Mouse (Mus musculus) kidney, postnatal 36 days (tissue): ENCODE results near the gene 1700023F06Rik.
A peak's percentile ranks its signal among the peaks of the same experiment; 100 is the strongest.

Experiments
- DNase-seq, 2 experiments: peaks; one replicate each; pipeline ENCODE4 v3.0.0; 2021 to 2022; ENCODE audit warnings: mixed read lengths in 2 of 2

1700023F06Rik gene

DNA sequence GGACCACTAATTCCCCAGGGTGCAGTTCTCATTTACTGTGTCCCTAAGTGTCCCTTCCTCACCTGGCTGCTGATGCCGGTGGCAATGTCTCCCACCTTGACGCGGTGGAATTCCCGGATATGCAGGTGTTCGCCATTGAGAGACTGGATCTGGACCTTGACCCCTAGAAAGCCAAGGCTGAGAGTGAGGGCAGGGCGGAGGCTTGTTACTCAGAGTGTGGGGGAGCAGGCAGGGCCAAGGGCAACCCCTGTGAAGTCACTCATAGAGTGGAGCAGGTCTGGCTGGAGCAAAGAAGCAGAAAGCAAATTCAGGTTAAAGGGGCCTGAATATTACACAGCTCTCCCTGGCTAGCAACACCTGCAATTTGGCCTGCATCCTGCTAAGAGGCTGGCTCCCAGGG, 13.1 kb upstream of the 1700023F06Rik start:
- DNase-seq, result peak; percentile 54 to 62

DNA sequence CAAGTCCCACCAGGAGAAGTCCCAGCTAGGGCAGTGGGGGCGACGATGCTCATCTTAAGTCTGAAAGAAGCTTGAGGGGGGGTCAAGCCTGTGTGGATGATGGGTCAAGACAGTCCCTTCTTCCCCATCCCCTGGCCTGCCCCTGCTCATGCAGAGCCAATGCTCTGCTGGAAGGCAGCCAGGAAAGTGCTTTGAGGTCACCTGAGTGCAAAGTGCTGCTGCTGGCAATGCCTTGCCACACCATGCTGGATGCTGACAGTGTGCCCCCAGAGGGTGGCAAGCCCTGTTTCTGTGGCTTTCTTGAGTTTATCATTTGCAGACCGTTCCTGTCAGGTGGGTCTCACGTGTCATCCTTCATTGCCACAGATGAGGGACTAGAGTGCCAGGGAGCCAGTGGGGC, 11.6 kb upstream of the 1700023F06Rik start:
- DNase-seq, result peak; percentile 59 to 79

DNA sequence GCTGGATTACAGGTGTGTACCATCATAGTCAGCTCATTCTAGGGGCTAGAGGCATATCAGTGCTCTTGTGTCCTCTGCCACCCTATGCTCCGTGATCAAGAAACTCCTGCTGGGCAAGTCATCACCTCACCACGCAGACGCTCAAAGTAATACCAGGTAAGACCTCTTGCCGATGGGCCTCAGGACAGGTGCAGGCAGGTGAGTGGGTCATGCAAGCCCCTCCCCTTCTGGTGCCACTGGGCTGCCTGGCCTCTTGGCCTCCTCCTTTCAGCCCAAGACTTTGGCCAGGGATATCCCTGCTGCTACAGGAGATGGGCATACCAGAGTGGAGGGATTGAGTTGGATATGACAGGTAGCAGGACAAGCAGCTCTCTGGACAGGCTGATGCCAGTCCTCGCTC, 10.9 kb upstream of the 1700023F06Rik start:
- DNase-seq, result no peak

DNA sequence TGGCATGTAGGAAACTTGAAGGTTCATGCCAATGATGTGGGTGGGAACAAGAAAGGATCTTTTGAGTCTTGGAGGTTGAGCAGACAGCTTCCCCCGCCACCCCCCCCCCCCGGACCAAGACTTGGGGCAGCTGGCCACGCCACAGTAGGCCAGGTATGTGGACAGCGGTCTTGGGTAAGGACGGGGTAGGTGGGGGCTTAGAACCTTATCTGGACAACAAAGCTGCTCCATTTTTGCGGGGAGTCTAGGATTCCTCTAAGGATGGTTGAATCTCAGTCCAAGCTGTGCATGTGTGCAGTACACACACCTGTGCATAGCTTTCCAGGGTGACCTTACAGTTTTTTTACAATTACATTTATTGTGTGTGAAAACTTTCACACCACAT, 10.2 kb upstream of the 1700023F06Rik start:
- DNase-seq, result no peak

DNA sequence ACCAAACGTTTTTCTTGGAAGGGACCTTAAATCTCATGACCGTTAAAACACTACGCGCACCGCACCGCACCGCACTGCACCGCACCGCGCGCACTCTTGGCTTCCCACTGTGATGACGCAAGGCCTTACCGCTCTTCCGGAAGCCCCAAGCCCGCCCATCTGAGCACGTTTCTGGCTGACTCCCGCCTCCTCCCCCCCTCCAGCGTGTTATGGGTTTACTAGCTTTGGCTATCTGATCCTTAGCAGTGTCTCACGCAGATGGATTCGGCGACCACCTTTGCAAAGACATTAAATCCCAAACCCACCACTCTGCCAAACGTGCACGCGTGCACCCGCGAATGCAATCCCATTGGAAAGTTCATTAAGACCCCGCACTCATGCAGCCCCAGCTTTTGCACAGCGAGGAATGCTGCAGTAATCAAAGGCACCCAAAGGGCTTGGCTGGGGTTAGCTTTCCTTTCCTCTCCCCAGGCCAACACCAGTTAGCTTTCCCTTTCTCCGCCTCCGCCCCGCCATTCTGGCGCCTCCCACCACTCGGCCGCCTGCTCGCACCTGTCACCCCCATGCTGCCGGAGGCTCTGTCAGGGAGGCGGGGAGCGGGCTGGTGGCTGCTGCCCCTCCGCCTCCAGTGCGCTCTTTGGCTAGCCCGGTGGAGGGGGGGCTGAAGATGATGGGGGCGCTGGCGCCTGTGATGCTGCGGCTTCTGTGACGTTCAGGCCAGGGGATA, 9.6 kb upstream of the 1700023F06Rik start, which contains the start of gene Spata32:
TSS of gene Spata32 (minus strand) at position 643 of the 727 bp plus-strand sequence.
- peak; percentile 44 to 72 for DNase-seq

DNA sequence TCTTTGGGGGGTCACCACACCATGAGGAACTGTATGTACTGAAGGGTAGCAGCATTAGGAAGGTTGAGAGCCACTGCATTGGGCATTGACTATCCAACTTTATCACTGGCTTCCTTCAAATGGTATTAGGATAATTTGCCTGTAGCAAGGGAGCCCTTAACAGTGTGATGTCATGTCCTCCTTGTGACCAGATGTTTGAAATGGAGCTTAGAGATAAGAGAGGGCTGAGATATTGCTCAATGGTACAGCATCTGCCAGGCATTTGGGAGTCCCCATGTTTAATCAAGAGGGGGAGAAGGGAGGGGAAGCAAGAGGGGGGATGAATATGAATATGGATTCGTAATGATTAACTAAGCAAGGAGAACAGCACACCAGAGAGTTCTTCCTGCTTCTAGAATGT, 7.0 kb upstream of the 1700023F06Rik start:
- no peak for DNase-seq

DNA sequence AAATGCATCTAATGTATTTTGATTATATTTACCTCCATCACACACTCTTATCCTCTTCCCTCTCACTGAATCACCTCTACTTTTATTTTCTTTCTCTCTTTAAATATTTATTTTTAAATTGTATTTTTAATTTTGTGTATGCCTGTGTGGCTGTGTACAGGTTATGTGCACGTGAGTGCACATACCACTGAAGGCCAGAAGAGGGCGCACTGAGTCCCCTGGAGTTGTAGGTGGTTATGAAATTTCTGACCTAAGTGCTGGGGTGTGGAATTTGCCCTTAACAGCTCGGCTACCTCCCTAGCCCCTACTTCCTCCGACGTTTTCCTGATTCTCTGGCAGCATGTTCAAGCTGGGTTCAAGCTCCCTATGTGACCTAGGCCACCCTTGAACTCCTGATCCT, 5.4 kb upstream of the 1700023F06Rik start:
- DNase-seq, result no peak

DNA sequence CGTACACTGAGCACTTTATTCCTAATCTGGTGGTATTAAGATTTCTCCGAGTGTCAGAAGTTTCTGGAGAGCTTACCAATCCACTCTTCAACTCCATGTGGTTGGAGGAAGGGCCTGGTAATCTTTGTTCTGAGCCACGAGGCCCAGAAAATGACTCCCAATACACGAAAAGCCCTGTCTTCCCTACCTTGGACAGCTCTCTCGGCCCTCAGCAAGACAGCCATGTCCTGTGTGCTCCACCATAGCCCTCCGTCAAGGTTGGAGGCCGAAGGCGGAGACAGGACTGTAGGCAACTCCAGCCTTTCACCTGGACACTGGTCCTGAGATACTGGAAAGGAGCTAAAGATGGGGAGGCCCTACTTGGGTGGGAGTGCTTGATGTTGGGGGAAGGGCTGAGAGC, 1.9 kb upstream of the 1700023F06Rik start:
- DNase-seq, result no peak

DNA sequence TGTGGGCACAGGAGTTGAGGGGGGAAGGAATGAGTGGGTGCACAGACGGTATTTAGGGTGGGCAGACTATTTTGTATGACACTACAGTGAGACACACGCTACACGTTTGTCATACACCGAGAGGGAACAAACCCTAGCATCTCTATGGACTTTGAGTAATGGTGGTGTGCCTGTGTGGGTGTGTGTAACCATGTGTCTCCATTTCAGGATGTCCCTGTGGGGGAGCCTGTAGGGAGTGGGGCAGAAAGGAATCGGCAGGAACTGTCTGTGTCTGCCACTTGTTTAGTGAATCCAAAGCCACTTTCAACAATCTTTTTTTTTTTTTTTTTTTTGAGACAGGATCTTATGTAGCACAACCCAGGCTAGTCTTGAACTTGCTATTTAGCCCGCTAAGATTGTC, 2.2 kb downstream of the 1700023F06Rik start:
- DNase-seq, result no peak

DNA sequence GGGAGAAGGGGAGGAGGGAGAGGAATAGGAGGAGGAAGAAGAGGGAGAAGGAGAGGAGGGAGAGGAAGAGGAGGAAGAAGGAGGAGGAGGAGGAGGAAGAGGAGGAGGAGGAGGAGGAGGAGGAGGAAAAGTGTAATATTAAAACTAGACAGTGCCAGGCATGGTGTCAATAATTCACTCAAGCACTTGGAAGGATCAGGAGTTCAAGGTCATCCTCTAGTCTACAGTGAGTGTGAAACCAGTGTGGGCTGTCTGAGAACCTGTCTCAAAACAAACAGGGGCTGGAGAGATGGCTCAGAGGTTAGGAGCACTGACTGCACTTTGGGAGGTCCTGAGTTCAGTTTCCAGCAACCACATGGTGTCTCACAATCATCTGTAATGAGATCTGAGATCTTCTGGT, 6.0 kb downstream of the 1700023F06Rik start:
- no peak for DNase-seq

DNA sequence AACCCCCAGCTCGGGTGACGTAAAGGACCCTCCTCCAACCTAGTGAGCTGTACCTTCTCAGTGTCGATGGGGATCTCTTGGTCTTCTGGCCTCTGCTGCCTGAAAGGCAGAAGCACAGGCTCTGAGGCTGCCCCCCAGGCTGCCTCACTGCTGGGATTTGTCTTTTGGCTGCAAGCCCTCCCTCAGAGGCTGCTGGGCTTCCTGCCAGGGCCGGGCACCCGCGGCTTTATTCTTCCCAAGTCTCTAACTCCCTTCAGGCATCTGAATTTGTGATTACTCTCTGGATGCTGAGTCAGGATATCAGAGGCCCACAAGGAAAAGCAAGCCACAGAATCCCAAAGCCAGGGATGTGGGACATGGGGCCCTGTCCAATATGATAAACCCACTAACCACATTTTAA, 6.7 kb downstream of the 1700023F06Rik start:
- peak; percentile 40 to 72 for DNase-seq

DNA sequence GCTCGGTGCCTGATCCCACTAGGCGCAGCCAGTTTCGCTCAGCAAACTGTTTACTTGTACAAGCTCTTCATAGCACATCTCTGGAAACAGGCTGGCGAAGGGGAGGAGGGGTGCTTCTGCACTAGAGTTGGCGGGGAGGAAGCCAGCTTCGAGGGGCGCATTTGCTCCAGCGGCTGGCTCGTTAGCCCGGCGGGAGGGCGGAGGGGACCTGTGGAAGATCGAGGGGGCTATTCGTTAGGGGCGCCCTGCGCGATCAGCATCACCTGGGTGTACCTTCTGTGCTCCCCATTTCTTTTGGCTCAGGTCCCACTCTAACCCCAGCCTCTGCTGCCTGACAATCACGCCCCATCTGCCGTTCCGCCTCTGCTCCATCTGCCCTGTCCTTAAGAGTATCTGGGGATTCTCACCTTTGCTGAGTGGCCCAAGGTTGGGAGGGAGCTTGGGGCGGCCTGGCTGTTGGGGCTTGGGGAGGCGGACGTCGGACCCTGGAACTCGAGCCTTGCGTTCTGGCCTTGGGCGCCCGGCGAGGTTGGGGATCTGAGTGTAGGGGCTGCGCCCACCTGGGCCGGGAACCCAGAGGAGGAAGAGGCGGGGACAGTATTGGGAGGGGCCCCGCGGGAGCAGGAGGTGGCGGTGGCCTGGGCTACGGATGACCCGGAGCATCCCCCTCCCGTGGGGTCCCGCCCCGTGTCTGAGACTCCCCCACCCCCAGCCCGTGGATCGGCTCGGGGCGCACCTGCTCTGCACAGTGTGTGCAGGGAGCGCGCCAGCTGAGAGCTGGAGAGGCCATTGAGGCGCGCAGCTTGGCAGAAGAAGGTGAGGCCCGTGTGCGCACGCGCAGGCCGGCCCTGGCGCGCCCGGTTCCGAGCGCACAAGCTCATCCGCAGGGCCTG, 9.2 kb downstream of the 1700023F06Rik start:
- DNase-seq, result peak in 1 of 2 experiments; percentile 66

DNA sequence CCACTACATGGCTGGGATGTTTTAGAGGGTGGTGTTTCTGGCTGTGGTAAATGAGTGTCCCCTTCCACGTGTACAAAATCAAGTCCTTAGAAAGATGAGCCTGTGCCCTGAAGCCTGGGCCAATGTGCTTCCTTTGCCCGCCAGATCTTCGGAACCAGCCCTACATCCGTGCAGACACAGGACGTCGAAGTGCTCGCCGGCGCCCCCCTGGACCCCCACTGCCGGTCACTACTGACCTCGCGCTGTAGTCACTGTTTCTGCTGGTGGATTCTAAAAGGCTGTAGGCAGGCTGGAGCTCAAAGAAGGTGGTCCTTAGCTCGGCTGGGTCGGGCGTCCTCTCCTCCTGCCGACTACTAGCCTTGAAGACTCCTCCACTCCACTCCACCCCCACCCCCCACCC, 10.0 kb downstream of the 1700023F06Rik start:
- no peak for DNase-seq

DNA sequence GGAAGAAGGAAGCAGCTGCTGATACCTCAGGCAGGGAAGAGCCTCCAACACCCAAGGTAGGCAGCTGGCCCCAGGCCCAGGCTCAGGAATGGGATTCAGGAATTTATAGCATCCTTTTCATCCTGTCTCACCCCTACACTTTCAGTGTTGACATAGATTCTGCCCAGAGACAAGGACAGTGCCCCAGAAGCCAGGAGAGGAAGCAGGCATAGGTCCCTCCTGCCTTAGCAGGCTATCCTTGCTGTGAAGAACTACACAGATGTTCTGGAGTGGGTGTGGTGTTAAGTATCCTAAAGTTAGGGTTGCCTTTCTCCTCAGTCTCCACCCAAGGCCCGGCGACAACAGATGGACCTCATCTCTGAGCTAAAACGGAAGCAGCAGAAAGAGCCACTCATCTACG, 11.0 kb downstream of the 1700023F06Rik start:
- no peak for DNase-seq

DNA sequence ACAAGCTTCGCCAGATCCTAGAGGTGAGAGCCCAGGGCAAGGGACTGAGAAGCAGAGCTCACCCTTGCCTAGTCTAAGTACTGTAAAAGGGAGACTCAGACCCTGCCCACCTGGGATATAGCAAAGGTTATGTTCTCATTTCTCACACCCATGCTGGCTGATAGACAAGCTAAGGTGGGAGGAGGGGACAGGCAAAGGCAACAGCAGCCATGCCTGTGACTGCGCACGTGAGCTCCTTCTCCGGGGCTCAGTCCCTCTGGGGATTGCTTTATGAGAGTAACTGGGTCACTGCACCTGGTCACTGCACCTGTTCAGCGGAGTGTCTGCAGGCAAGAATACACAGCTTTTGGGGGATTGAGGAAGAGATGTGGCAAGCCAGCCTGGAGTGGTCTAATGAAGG, 12.7 kb downstream of the 1700023F06Rik start:
- no peak for DNase-seq

DNA sequence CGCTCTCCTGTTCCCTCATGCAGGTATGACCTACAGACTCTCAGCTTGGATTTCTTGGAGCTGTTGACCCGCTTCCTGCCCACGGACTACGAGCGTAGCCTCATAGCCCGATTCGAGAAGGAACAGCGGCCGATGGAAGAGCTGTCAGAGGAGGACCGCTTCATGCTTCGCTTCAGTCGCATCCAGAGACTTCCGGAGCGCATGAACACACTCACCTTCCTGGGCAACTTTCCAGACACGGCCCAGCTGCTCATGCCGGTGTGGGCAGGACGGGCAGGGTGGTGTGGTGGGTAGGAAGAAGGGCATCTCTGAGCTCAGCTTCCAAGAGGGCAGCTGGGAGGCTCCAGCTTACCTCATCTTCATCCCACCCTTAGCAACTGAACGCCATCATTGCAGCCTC, 13.1 kb downstream of the 1700023F06Rik start:
- peak in 1 of 2 experiments; percentile 25 for DNase-seq

DNA sequence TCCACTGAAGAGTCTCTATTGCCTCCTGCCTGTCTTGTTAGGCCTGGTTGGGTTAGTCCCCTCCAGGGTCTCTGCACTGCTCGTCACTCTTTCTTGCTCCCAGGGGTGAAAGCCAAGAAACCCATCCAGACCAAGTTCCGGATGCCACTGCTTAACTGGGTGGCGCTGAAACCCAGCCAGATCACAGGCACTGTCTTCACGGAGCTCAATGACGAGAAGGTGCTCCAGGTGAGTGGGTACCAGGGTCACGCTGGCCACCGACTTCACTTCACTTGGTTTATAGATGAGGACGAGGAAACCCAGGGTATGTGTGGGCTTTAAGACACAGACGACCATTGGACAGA, 14.6 kb downstream of the 1700023F06Rik start:
- no peak for DNase-seq

DNA sequence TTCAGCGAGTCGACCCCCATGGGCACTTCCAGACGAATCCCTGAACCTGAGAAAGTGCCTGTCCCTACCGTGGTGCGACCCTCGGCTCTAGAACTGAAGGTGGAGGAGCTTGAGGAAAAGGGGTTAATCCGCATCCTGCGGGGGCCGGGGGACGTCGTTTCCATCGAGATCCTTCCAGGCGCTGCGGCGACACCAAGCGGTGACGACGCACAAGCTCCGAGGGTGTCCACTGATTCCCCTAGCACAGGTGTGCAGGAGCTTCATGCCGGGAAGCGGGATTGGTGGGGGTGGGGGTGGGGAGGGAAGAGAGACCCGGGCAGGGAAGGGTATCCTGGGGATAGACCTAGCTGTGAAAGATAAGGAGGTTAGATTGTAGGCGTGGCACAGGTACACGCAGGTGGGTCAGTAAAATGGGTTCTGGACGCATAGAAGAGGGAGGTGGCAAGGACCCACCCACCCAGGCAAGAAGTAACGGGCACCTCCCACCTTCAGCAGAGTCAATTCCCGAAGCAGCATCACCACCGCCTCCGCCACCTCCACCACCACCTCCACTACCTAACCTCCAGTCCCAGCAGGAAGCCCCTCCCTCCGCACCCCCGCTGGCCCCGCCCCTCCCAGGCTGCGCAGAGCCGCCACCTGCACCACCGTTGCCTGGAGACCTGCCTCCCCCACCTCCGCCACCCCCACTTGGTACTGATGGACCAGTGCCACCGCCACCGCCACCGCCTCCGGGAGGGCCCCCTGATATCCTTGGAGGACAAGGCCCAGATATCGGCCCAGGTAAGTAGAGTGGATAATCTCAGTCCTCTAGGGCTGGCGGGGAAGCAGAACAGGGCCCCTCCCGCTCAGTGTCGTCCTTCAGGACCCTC, 15.2 kb downstream of the 1700023F06Rik start:
- peak in 1 of 2 experiments; percentile 37 for DNase-seq

DNA sequence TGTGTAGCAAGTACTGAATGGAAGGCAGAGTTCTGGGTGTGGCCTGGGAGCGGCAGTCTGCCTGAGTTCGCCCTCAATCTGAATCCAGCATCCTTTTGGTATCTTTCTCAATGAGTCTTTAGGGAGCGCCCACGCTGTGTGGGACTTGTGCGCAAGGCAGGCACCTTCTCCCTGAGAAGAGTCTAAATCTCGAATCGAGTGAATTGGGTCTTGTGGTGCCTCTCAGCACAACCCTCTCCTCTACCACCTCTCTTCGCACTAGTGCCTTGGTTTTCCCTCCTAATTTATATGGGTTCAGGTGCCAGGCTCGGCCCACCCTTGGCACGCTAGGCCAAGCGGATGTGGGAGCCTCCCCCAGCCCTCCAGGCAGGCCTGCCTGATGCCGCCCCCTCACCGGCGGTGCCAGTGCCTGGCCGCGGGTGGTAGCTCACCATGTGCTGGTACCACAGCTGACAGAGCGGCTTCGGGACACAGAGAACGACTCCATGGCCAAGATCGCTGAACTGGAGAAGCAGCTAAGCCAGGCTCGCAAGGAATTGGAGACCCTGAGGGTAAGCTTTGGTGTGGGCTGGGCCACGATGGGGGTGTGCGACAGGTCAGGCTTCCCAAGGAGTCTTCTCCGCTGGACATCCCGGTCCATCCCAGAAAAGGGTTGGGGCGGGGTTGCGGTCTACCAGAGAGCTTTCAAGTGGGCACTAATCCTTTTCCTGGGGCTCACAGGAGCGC, 16.0 kb downstream of the 1700023F06Rik start:
- DNase-seq, result no peak

DNA sequence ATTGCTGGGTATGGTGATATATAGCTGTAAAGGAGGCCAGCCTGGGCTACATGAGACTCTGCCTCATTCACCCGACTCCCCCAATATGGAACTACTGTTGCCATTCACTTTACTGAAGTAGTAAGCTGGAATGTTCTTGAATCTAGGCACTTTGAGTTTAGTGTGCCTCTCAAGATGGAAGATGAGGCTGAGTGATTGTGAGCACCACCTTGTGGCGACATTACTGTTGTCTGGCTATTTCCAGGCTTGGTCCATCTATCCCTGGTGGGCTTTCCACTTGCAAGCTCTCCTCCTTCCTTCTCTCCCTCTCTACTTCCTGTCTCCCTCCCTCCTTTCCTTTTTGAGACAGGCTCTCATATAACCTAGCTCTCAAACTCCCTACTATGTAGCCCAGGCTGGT, 23.5 kb downstream of the 1700023F06Rik start:
- peak; percentile 54 to 84 for DNase-seq

DNA sequence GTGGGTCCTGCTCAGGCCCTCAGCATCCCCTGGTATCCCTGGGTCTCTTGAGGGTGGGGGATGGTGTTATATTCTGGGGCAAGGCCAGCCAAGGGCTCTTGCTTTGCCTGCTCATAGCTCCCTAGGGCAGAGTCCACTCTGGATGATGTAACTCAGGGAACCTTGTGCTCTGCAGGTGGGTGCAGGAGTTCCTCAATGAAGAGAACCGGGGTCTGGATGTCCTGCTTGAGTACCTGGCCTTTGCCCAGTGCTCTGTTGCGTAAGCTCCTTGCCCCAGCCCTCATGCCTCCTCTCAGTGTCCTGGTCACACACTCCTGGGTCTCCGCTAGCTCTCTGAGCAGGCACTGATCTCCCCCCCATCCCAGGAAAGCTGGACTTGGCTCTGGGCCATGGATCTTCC, 26.4 kb downstream of the 1700023F06Rik start:
- peak; percentile 87 to 95 for DNase-seq

DNA sequence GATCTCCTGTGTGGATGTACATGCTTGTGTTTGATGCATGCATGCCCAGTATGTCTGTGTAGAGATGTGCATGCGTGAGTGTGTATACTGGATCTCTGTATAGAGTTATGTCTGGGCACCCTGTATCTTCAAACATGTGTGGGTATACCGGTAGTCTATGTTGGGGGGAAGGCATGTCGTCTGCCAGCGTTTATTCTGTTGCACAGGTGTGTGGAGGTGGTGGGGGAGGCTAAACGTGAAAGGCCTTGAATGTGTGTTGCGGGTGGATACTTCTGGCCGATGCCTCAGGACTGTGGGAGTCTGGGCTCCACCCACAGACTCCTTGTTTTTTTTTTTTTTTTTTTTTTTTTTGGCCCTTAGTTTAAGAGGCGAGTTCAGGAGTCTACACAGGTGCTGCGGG, 27.0 kb downstream of the 1700023F06Rik start:
- peak in 1 of 2 experiments; percentile 22 for DNase-seq
